Mouse (Mus musculus) cerebellum, adult 2 months (tissue): ENCODE measurements around the gene Zcchc9. TPM values are rescaled to one million over a fixed set of nuclear protein-coding genes. Genes with fewer than 3 reads are reported as not detected.

Experiments used
- DNase-seq, 2 experiments: peaks; one replicate each; pipeline ENCODE4 v3.0.0; 2021
- H3K27ac ChIP-seq: fragments of 200-500 bp; 2 replicates; pipeline ENCODE4 v1.5.1; 2012; ENCODE audit warnings: low read length, control low read depth, inconsistent platforms; ENCODE audit not compliant: insufficient read depth
- H3K27me3 ChIP-seq: fragments of 200-500 bp; 2 replicates; pipeline ENCODE4 v1.6.1; 2012; ENCODE audit warnings: inconsistent platforms, mild to moderate bottlenecking, low read length, moderate library complexity; ENCODE audit not compliant: control insufficient read depth, insufficient read depth
- H3K4me1 ChIP-seq: fragments of 200-500 bp; 2 replicates; pipeline ENCODE4 v1.6.1; 2011; ENCODE audit warnings: low read length; ENCODE audit not compliant: control insufficient read depth, insufficient read depth
- H3K4me3 ChIP-seq: fragments of 200-500 bp; replicated peaks from 2 replicates; pipeline ENCODE3; 2011; ENCODE audit warnings: mild to moderate bottlenecking, low read depth, low read length, control low read depth; ENCODE audit not compliant: insufficient read depth
- CTCF ChIP-seq: fragments of 200-500 bp; IDR thresholded peaks from 2 replicates; pipeline ENCODE4 v1.5.1; 2011; ENCODE audit warnings: low read depth, mild to moderate bottlenecking, control low read depth, low read length, moderate library complexity, borderline replicate concordance; ENCODE audit not compliant: insufficient read depth
- POLR2A ChIP-seq: fragments of 200-500 bp; IDR thresholded peaks from 2 replicates; pipeline ENCODE4 v1.6.1; 2011; ENCODE audit warnings: low read length, control low read depth, borderline replicate concordance; ENCODE audit not compliant: insufficient read depth
- WGBS: fragments of 180-500 bp; shearing (Covaris S2); methylation state at CpG from one replicate; pipeline ENCODE4 v1.1.7; 2018; 5-methylcytosine and 5-hydroxymethylcytosine counted together
- polyA plus RNA-seq: library from polyadenylated mRNA; depleted of rRNA; stranded (reverse); fragments of >200 nt; gene quantifications from 2 replicates; pipeline ENCODE4 v1.2.3, GENCODE M21; 2012; rRNA removed

The Zcchc9 gene
- polyA plus RNA-seq, 1 experiment: 17.0 TPM

- Histone ChIP-seq H3K27me3 (no peaks in the 10 kb centered on the region), H3K4me3 (no peak overlapping the region), H3K4me1 (no peaks in the 10 kb centered on the region), H3K27ac (no peak overlapping the region)
- WGBS: 58% methylated on average over 8 of the region's 8 CpGs
- TF ChIP-seq POLR2A: no peak
- no peak for TF ChIP-seq CTCF
- no peak for DNase-seq
Measured at GRCm38 (mm10) chr13:91759791-91760190, 47.7 kb downstream of the Zcchc9 start.

GRCm38 (mm10) chr13:91758316-91759048 is 49.0 kb downstream of the Zcchc9 start:
- no peak for TF ChIP-seq CTCF
- TF ChIP-seq POLR2A: no peak
- no peak for DNase-seq
- Histone ChIP-seq H3K27ac (no peak overlapping the region), H3K4me1 (no peaks in the 10 kb centered on the region), H3K4me3 (no peak overlapping the region), H3K27me3 (no peaks in the 10 kb centered on the region)
- WGBS: 86% methylated on average over 7 of the region's 7 CpGs

GRCm38 (mm10) chr13:91756230-91756629 is 51.3 kb downstream of the Zcchc9 start:
- Histone ChIP-seq H3K27me3 (no peaks in the 10 kb centered on the region), H3K4me3 (no peak overlapping the region), H3K4me1 (no peaks in the 10 kb centered on the region), H3K27ac (no peak overlapping the region)
- 63% methylated on average over 4 of the region's 4 CpGs for WGBS
- DNase-seq: no peak
- no peak for TF ChIP-seq CTCF
- TF ChIP-seq POLR2A: no peak

GRCm38 (mm10) chr13:91754762-91755161 is 52.7 kb downstream of the Zcchc9 start:
- Histone ChIP-seq H3K4me3 (no peak overlapping the region), H3K27ac (no peak overlapping the region), H3K4me1 (no peaks in the 10 kb centered on the region), H3K27me3 (no peaks in the 10 kb centered on the region)
- no peak for DNase-seq
- no peak for TF ChIP-seq CTCF
- TF ChIP-seq POLR2A: no peak

DNA sequence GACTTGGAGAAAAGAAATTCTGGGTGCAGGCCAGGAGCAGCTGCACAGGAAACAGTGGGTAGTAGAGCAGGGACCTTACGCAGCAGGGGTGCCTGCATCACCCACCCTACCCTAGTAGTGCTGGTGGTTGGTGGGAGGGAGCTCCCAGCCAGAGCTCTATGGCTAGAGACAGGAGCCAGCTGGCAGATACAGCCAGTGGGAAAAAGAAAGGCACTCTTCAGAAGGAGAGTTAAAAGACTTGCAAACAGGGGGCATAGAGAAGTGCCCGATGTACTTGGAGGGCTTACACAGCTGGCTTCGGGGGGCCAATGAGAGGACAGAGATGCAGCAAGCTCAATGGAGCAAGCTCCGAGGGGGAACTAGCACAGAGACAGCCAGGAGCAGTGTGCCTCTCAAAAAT is 53.8 kb downstream of the Zcchc9 start:
- Histone ChIP-seq H3K27ac (no peak overlapping the region), H3K4me1 (no peaks in the 10 kb centered on the region), H3K27me3 (no peaks in the 10 kb centered on the region), H3K4me3 (no peak overlapping the region)
- DNase-seq: no peak
- TF ChIP-seq POLR2A (no peak), CTCF (no peak)
- WGBS: 11% methylated on average over 4 of the region's 4 CpGs

- H3K27me3 ChIP-seq: no peaks in the 10 kb centered on the region
- TF ChIP-seq POLR2A (no peak), CTCF (no peak)
- DNase-seq: no peak
- H3K4me1 ChIP-seq: no peaks in the 10 kb centered on the region
- H3K4me3 ChIP-seq: no peak overlapping the region
- 89% methylated on average over 4 of the region's 4 CpGs for WGBS
- H3K27ac ChIP-seq: no peak overlapping the region
Measured at GRCm38 (mm10) chr13:91749981-91750380, 57.5 kb downstream of the Zcchc9 start.

DNA sequence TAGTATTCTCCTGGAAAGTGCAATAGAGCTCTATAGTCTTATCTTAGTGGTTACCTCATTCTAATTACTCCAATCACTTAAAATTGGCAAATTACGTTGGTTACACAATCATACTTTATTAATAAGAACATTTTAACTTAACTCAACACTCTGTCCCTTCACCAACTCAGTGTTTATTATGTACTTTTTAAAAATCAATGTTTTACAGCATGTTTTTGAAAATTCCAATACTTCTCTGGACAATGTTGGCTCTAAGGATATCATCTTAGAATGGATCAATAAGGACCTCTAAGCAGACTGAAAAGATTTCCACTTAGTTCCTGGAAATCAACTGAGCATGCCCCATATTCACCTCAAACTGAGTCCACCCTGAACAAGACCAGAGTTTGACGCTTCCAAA is 59.1 kb downstream of the Zcchc9 start:
- Histone ChIP-seq H3K4me3 (no peak overlapping the region), H3K4me1 (no peaks in the 10 kb centered on the region), H3K27me3 (no peaks in the 10 kb centered on the region), H3K27ac (no peak overlapping the region)
- DNase-seq: no peak
- 94% methylated on average over 2 of the region's 2 CpGs for WGBS
- TF ChIP-seq CTCF (no peak), POLR2A (no peak)

Other genes with a start within 250 kb of the Zcchc9 start
- 0.18 and 0.27 TPM in 2 replicates for gene Acot12, start 66.2 kb downstream of the Zcchc9 start, polyA plus RNA-seq
- gene Ckmt2, start 69.2 kb upstream of the Zcchc9 start, polyA plus RNA-seq: not detected in 2 replicates